In genomic region chr11:97031977-97032376, GRCm38 (mm10) we compare ENCODE assay signal across 18 mouse cellular contexts. TPM values are rescaled to one million over a fixed set of nuclear protein-coding genes. Genes with fewer than 3 reads are reported as not detected.
DNase-seq lines count a peak whose midpoint lies in the region; ATAC-seq lines count a peak whose summit lies in the region.
"Had no signal": no experiment of that assay in that cellular context is flagged by ENCODE, and none has a peak within 500 bp of the region (broad histone marks: within the 10 kb centered on the region; RNA-seq: fewer than 3 reads in every experiment).

No protein-coding gene starts in this region.

- peak overlapping the region; percentile 19; the same call in 1 of the 2 replicates for H3K9ac ChIP-seq in heart, embryonic 13.5 days
- H3K9ac ChIP-seq in midbrain, embryonic 16.5 days (ENCODE audit: low read depth, low read length), result no peak overlapping the region
- H3K9ac ChIP-seq: forebrain, embryonic 15.5 days; heart, embryonic 15.5 days; hindbrain, embryonic 14.5 days had no signal

- H3K27ac ChIP-seq in heart, embryonic 13.5 days (replicated peaks), result no peak overlapping the region
- no peak overlapping the region; the same call in 1 of the 2 replicates for H3K27ac ChIP-seq in heart, embryonic 10.5 days
- H3K27ac ChIP-seq in midbrain, embryonic 16.5 days (ENCODE audit: low read length), result no peak overlapping the region
- H3K27ac ChIP-seq: embryonic facial prominence, embryonic 12.5 days; forebrain, embryonic 15.5 days; heart, embryonic 15.5 days; hindbrain, embryonic 10.5 days; hindbrain, embryonic 14.5 days had no signal

- no peak overlapping the region for H3K4me2 ChIP-seq in heart, embryonic 13.5 days
- H3K4me2 ChIP-seq in midbrain, embryonic 16.5 days (ENCODE audit: low read length), result no peak overlapping the region
- H3K4me2 ChIP-seq: embryonic facial prominence, embryonic 12.5 days; forebrain, embryonic 15.5 days; heart, embryonic 15.5 days; hindbrain, embryonic 14.5 days had no signal

- no peak overlapping the region for H3K4me3 ChIP-seq in heart, embryonic 13.5 days
- H3K4me3 ChIP-seq in heart, embryonic 10.5 days, result no peak overlapping the region
- H3K4me3 ChIP-seq in midbrain, embryonic 16.5 days (ENCODE audit: low read depth, low read length), result no peak overlapping the region
- H3K4me3 ChIP-seq: embryonic facial prominence, embryonic 12.5 days; forebrain, embryonic 15.5 days; heart, embryonic 15.5 days; hindbrain, embryonic 10.5 days had no signal

- WGBS in heart, embryonic 13.5 days, result 56% methylated on average over 12 of the region's 12 CpGs
- WGBS in heart, embryonic 10.5 days, result 65% methylated on average over 12 of the region's 12 CpGs
- WGBS in midbrain, embryonic 16.5 days, result 84% methylated on average over 12 of the region's 12 CpGs

- no peak for DNase-seq in heart, embryonic 10.5 days (ENCODE audit: low spot score)
- DNase-seq in kidney, adult 8-10 months, result peak; percentile 41 to 48
- no peak for DNase-seq in kidney, adult 18-20 months
- DNase-seq in testis, postnatal 14 days (ENCODE audit: low spot score), result peak; percentile 73
- no peak for DNase-seq in testis, postnatal 10 days (ENCODE audit: low spot score)
- DNase-seq: adrenal gland, postnatal 10 days; cerebellum, adult 11-12 months; cerebellum, adult 9-10 months; cerebellum, postnatal 25 days; gastrocnemius, postnatal 10 days had no signal

- no peak for ATAC-seq in heart, embryonic 13.5 days (ENCODE audit: extremely low read depth, insufficient number of reproducible peaks, low FRiP score, low TSS enrichment)
- ATAC-seq in midbrain, embryonic 16.5 days, result no peak
- ATAC-seq: forebrain, embryonic 15.5 days had no signal

- peaks cover 14% of the 10 kb centered on the region for H3K4me1 ChIP-seq in heart, embryonic 13.5 days
- H3K4me1 ChIP-seq in heart, embryonic 10.5 days, result peaks cover 20% of the 10 kb centered on the region
- peaks cover 5% of the 10 kb centered on the region; the same call in 1 of the 2 replicates for H3K4me1 ChIP-seq in midbrain, embryonic 16.5 days (ENCODE audit: control insufficient read depth, insufficient read depth, low read length)

- no peaks in the 10 kb centered on the region for H3K27me3 ChIP-seq in heart, embryonic 13.5 days (replicated peaks)
- H3K27me3 ChIP-seq in heart, embryonic 10.5 days (ENCODE audit: insufficient read depth, poor library complexity, severe bottlenecking), result 0 out of 2 replicates have a peak, but pooled peaks cover 20% of the 10 kb centered on the region
- no peaks in the 10 kb centered on the region for H3K27me3 ChIP-seq in midbrain, embryonic 16.5 days (ENCODE audit: control insufficient read depth, insufficient read depth, low read depth, low read length)
- H3K27me3 ChIP-seq: embryonic facial prominence, embryonic 12.5 days; forebrain, embryonic 15.5 days; heart, embryonic 15.5 days had no signal

- no peaks in the 10 kb centered on the region for H3K9me3 ChIP-seq in heart, embryonic 13.5 days
- no peaks in the 10 kb centered on the region for H3K9me3 ChIP-seq in heart, embryonic 10.5 days
- H3K9me3 ChIP-seq in midbrain, embryonic 16.5 days (replicated peaks; ENCODE audit: control insufficient read depth, low read length, poor library complexity, severe bottlenecking), result no peaks in the 10 kb centered on the region
- H3K9me3 ChIP-seq: embryonic facial prominence, embryonic 12.5 days; forebrain, embryonic 15.5 days; heart, embryonic 15.5 days; hindbrain, embryonic 10.5 days had no signal

- H3K36me3 ChIP-seq in heart, embryonic 13.5 days, result peaks cover 18% of the 10 kb centered on the region
- H3K36me3 ChIP-seq in heart, embryonic 10.5 days, result peaks cover 21% of the 10 kb centered on the region
- no peaks in the 10 kb centered on the region for H3K36me3 ChIP-seq in midbrain, embryonic 16.5 days (ENCODE audit: control insufficient read depth, insufficient read depth, low read length)
- H3K36me3 ChIP-seq: forebrain, embryonic 15.5 days; heart, embryonic 15.5 days had no signal

RNA-seq across cellular contexts. Expression of gene Scrn2, which starts 2.2 kb away (rescaled TPM):
- polyA plus RNA-seq in heart, embryonic 13.5 days (2015; fragmentation: Nextera tagmentation; extraction: Ambion mirVana), result 16.0 and 19.2 TPM in 2 replicates
- 21.3 and 30.0 TPM in 2 replicates for polyA plus RNA-seq in heart, embryonic 10.5 days (2016; fragmentation: Nextera tagmentation; extraction: Ambion mirVana)
- 13.7 and 16.7 TPM in 2 replicates for polyA plus RNA-seq in midbrain, embryonic 16.5 days (2015; fragmentation: Nextera tagmentation; extraction: Ambion mirVana)

RNA-seq across cellular contexts. Expression of gene Lrrc46, which starts 9.2 kb away (rescaled TPM):
- polyA plus RNA-seq in heart, embryonic 13.5 days (2015; fragmentation: Nextera tagmentation; extraction: Ambion mirVana), result 0.18 and 0.49 TPM in 2 replicates
- polyA plus RNA-seq in heart, embryonic 10.5 days (2016; fragmentation: Nextera tagmentation; extraction: Ambion mirVana), result 0.28 and 0.35 TPM in 2 replicates
- polyA plus RNA-seq in midbrain, embryonic 16.5 days (2015; fragmentation: Nextera tagmentation; extraction: Ambion mirVana), result 3.4 and 4.0 TPM in 2 replicates

RNA-seq across cellular contexts. Expression of gene Mrpl10, which starts 9.4 kb away (rescaled TPM):
- polyA plus RNA-seq in heart, embryonic 13.5 days (2015; fragmentation: Nextera tagmentation; extraction: Ambion mirVana), result 67.5 and 72.6 TPM in 2 replicates
- polyA plus RNA-seq in heart, embryonic 10.5 days (2016; fragmentation: Nextera tagmentation; extraction: Ambion mirVana), result 82.7 and 93.1 TPM in 2 replicates
- 58.9 and 59.1 TPM in 2 replicates for polyA plus RNA-seq in midbrain, embryonic 16.5 days (2015; fragmentation: Nextera tagmentation; extraction: Ambion mirVana)

RNA-seq across cellular contexts. Expression of gene Osbpl7, which starts 18.5 kb away (rescaled TPM):
- polyA plus RNA-seq in heart, embryonic 13.5 days (2015; fragmentation: Nextera tagmentation; extraction: Ambion mirVana), result 6.2 and 6.5 TPM in 2 replicates
- polyA plus RNA-seq in heart, embryonic 10.5 days (2016; fragmentation: Nextera tagmentation; extraction: Ambion mirVana), result 6.5 and 9.4 TPM in 2 replicates
- 11.9 and 12.8 TPM in 2 replicates for polyA plus RNA-seq in midbrain, embryonic 16.5 days (2015; fragmentation: Nextera tagmentation; extraction: Ambion mirVana)

RNA-seq across cellular contexts. Expression of gene Sp6, which starts 18.8 kb away (rescaled TPM):
- 0.18 and 0.21 TPM in 2 replicates for polyA plus RNA-seq in heart, embryonic 13.5 days (2015; fragmentation: Nextera tagmentation; extraction: Ambion mirVana)
- polyA plus RNA-seq in heart, embryonic 10.5 days (2016; fragmentation: Nextera tagmentation; extraction: Ambion mirVana), result 0.47 and 2.3 TPM in 2 replicates
- polyA plus RNA-seq in midbrain, embryonic 16.5 days (2015; fragmentation: Nextera tagmentation; extraction: Ambion mirVana), result 0.26 and 0.35 TPM in 2 replicates
- polyA plus RNA-seq: forebrain, embryonic 11.5 days had no signal

Comparison
In these comparisons a context has a peak if more than half of its experiments do, and no peak if none do; other contexts are left out.
1. DNase-seq: peak in kidney, adult 8-10 months (2 of 2) and testis, postnatal 14 days (single experiment); none in heart, embryonic 10.5 days (single experiment), kidney, adult 18-20 months (single experiment) and testis, postnatal 10 days (single experiment).